Comparison of ENCODE assay signal across 8 mouse cellular contexts in the genomic region with DNA sequence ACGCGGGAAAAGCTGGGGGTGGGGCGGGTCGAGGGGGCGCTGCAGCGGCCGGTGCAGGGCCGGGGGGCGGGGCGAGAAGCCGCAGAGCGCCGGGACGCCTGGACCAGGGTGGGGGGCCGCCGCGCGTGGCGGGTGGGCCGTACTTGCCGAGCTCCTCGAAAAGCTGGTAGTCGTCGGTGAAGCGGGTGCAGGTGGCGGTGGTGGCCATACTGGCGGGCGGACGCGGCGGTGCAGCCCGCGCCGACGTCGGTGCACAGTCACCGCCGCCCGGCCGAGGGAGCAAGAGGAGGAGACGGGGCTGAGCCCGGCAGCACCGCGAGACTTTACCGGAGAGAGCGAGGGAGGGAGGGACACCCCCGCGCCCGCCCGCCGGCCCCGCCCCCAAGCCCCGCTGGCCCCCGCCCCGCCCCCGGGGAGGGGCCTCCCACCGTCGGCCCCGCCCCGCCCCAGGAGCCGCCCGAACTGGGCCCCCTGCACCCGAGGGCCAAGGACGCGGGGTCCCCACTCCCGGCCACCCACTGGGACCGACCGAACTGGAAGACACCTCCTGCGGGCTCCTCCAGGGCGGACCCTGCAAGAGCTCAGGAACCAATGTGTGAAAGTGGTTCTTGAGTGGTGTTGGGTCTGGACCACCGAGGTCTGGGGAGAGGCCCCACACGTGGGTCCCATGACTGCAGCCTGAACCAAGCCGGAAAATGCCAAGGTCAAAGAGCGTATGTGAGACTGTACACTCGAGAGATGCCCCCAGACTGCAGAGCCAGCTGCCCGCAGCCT. TPM values are rescaled to one million over a fixed set of nuclear protein-coding genes. Genes with fewer than 3 reads are reported as not detected.
DNase-seq lines count a peak whose midpoint lies in the region; ATAC-seq lines count a peak whose summit lies in the region.

A gene (minus strand): TSS at position 331 of the 774 bp plus-strand sequence.

- no peaks in the 10 kb centered on the region for H3K9me3 ChIP-seq in hindbrain, embryonic 15.5 days

- H3K4me1 ChIP-seq in hindbrain, embryonic 15.5 days (replicated peaks): peaks cover 54% of the 10 kb centered on the region

- peak within 1 kb of the TSS; percentile 84 for H3K27ac ChIP-seq in hindbrain, embryonic 15.5 days (replicated peaks)

- H3K36me3 ChIP-seq in hindbrain, embryonic 15.5 days: peaks cover 17% of the 10 kb centered on the region

- intact Hi-C loops in left cerebral cortex, postnatal 14 days (cut with DNase I): no loop called here

- WGBS in hindbrain, embryonic 15.5 days: 0% methylated on average over 58 of the region's 76 CpGs

- H3K4me3 ChIP-seq in hindbrain, embryonic 15.5 days: peak within 1 kb of the TSS; percentile 83

- no peaks in the 10 kb centered on the region for H3K27me3 ChIP-seq in hindbrain, embryonic 15.5 days

- peak within 1 kb of the TSS; percentile 81 for H3K9ac ChIP-seq in hindbrain, embryonic 15.5 days

- ATAC-seq in hindbrain, embryonic 15.5 days (ENCODE audit: low FRiP score, low read depth): peak; percentile 92
- ATAC-seq in megakaryocyte-erythroid progenitor cell, adult 5-6 weeks (replicated peaks; ENCODE audit: low FRiP score, low TSS enrichment, poor library complexity, severe bottlenecking): peak; percentile 89

- DNase-seq in T-cell, adult 2 months (ENCODE audit: low spot score): peak; percentile 81
- peak; percentile 87 to 89 for DNase-seq in cerebellum, postnatal 10 days
- peak; percentile 83 for DNase-seq in gastrocnemius, adult 18-20 months (ENCODE audit: low spot score)
- DNase-seq in left cerebral cortex, postnatal 14 days (ENCODE audit: low spot score in 2 of 2): peak; percentile 69 to 76
- peak; percentile 77 for DNase-seq in right cerebral cortex, postnatal 14 days
- peak; percentile 67 to 82 for DNase-seq in urinary bladder, postnatal 36 days (ENCODE audit: low spot score in 2 of 2)

- peak within 1 kb of the TSS; percentile 69 for H3K4me2 ChIP-seq in hindbrain, embryonic 15.5 days

RNA-seq across cellular contexts. Expression of the gene that starts here (rescaled TPM):
- total RNA-seq in gastrocnemius, adult 18-20 months (2021): 100 to 1,000 TPM; 168 to 192 TPM
- 161 and 183 TPM in 2 replicates for polyA plus RNA-seq in hindbrain, embryonic 15.5 days (2015; fragmentation: Nextera tagmentation; extraction: Ambion mirVana)
- 100 to 1,000 TPM; 305 to 316 TPM for total RNA-seq in left cerebral cortex, postnatal 14 days (2021)
- 7.1 and 30.8 TPM in 2 replicates for total RNA-seq in megakaryocyte-erythroid progenitor cell, adult 5-6 weeks (2014; fragmentation: Nextera tagmentation)
- total RNA-seq in megakaryocyte-erythroid progenitor cell, adult 5-6 weeks (2017): 33.0 and 34.8 TPM in 2 replicates

Comparison
In these comparisons a context has a peak if more than half of its experiments do, and no peak if none do; other contexts are left out.
1. Peak in every context shown above with its lines: DNase-seq, ATAC-seq, H3K4me3 ChIP-seq and H3K27ac ChIP-seq.
2. RNA of the gene that starts here (total RNA-seq): 305 to 316 TPM in left cerebral cortex, postnatal 14 days and 168 to 192 TPM in gastrocnemius, adult 18-20 months; 7.1 to 34.8 TPM in megakaryocyte-erythroid progenitor cell, adult 5-6 weeks; every median in the first group is over 4 times any median in the second.